ENCODE assay signal across 9 mouse cellular contexts in the genomic region with DNA sequence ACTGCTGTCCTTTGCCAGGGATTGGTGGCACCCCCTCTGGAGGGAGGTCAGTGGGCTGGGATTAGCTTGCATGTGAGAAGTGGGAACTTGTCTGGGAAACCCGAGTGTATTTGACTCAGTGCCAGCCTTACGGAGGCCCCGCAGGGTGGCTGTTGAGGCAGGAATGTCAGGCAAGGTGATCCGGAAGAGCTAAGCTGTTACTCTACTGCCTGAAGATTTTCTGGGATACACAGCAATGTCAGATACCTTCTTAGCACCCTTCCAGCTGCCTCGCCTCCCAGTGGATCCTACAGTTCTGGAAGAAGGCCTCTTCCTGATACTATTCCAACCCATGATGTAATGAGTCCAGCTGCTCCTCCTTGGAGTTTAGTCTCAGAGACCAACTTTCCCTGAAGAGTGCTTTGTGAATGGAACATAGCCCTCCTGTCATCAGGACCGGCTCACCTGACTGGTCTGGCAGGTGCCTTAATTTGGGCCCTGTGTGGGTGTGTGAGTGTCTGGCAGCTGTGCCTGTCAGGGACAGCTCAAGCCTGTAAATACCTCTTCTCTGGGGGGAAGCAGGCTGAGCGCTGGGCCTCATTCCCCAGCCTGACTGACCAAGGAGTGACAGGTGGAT. TPM values are rescaled to one million over a fixed set of nuclear protein-coding genes. Genes with fewer than 3 reads are reported as not detected.
DNase-seq lines count a peak whose midpoint lies in the region; ATAC-seq and TF ChIP-seq lines count a peak whose summit lies in the region.
"Had no signal": no experiment of that assay in that cellular context is flagged by ENCODE, and none has a peak within 500 bp of the region (broad histone marks: within the 10 kb centered on the region; RNA-seq: fewer than 3 reads in every experiment).

No protein-coding gene starts in this region.

- no peak overlapping the region for H3K27ac ChIP-seq in kidney, adult 2 months (ENCODE audit: insufficient read depth, low read depth, low read length)
- H3K27ac ChIP-seq in kidney, embryonic 14.5 days (ENCODE audit: low read depth, low read length) = no peak overlapping the region
- no peak overlapping the region for H3K27ac ChIP-seq in embryonic facial prominence, embryonic 11.5 days (replicated peaks; ENCODE audit: low read depth, low read length)
- H3K27ac ChIP-seq in heart, embryonic 16.5 days (ENCODE audit: low read length) = peak overlapping the region; percentile 17; the same call in 1 of the 2 replicates
- no peak overlapping the region for H3K27ac ChIP-seq in forebrain, embryonic 16.5 days (ENCODE audit: low read length)

- peak; percentile 17 for DNase-seq in kidney, adult 2 months
- DNase-seq in embryonic facial prominence, embryonic 11.5 days (ENCODE audit: low spot score) = no peak
- peak; percentile 29 to 46 for DNase-seq in lung, postnatal 4 days
- no peak for DNase-seq in testis, postnatal 10 days (ENCODE audit: low spot score)
- DNase-seq in layer of hippocampus, postnatal 14 days (ENCODE audit: low spot score in 2 of 2) = no peak

- H3K9me3 ChIP-seq in kidney, embryonic 14.5 days (ENCODE audit: control insufficient read depth, low read length) = no peaks in the 10 kb centered on the region
- H3K9me3 ChIP-seq in embryonic facial prominence, embryonic 11.5 days (replicated peaks; ENCODE audit: control insufficient read depth, low read length) = no peaks in the 10 kb centered on the region
- H3K9me3 ChIP-seq in heart, embryonic 16.5 days (replicated peaks; ENCODE audit: control insufficient read depth, low read length) = no peaks in the 10 kb centered on the region
- H3K9me3 ChIP-seq in forebrain, embryonic 16.5 days (ENCODE audit: control insufficient read depth, low read length) = no peaks in the 10 kb centered on the region

- no peak overlapping the region for H3K4me2 ChIP-seq in kidney, embryonic 14.5 days (replicated peaks; ENCODE audit: low read depth, low read length)
- no peak overlapping the region for H3K4me2 ChIP-seq in embryonic facial prominence, embryonic 11.5 days (ENCODE audit: low read depth, low read length)
- no peak overlapping the region for H3K4me2 ChIP-seq in heart, embryonic 16.5 days (ENCODE audit: low read depth, low read length)
- no peak overlapping the region for H3K4me2 ChIP-seq in forebrain, embryonic 16.5 days (ENCODE audit: low read length)
- H3K4me2 ChIP-seq: midbrain, embryonic 11.5 days had no signal

- peaks cover 26% of the 10 kb centered on the region for H3K4me1 ChIP-seq in kidney, adult 2 months (ENCODE audit: control insufficient read depth, insufficient read depth, low read length)
- H3K4me1 ChIP-seq in kidney, embryonic 14.5 days (ENCODE audit: control insufficient read depth, insufficient read depth, low read length) = 0 out of 2 replicates have a peak, but pooled peaks cover 3% of the 10 kb centered on the region
- H3K4me1 ChIP-seq in embryonic facial prominence, embryonic 11.5 days (ENCODE audit: control insufficient read depth, insufficient read depth, low read length) = no peaks in the 10 kb centered on the region; the same call in 1 of the 2 replicates
- H3K4me1 ChIP-seq in heart, embryonic 16.5 days (ENCODE audit: control insufficient read depth, insufficient read depth, low read length) = peaks cover 27% of the 10 kb centered on the region
- peaks cover 14% of the 10 kb centered on the region for H3K4me1 ChIP-seq in forebrain, embryonic 16.5 days (replicated peaks; ENCODE audit: control insufficient read depth, insufficient read depth, low read length)

- 52% methylated on average over 7 of the region's 7 CpGs for WGBS in kidney, adult 2 months
- 70% methylated on average over 7 of the region's 7 CpGs for WGBS in kidney, embryonic 14.5 days
- 77% methylated on average over 7 of the region's 7 CpGs for WGBS in embryonic facial prominence, embryonic 11.5 days
- WGBS in heart, embryonic 16.5 days = 42% methylated on average over 7 of the region's 7 CpGs
- WGBS in forebrain, embryonic 16.5 days = 66% methylated on average over 7 of the region's 7 CpGs

- no peak for TF ChIP-seq CTCF in kidney, adult 2 months (conservative IDR thresholded peaks at IDR 0.05; ENCODE audit: insufficient read depth, insufficient read length, low read depth, low read length)

- no peak for TF ChIP-seq POLR2A in kidney, adult 2 months (IDR thresholded peaks at IDR 0.05; ENCODE audit: low read depth, low read length)

- ATAC-seq in kidney, embryonic 14.5 days (ENCODE audit: low FRiP score, low TSS enrichment) = no peak
- 0 out of 2 replicates have a peak, but pooled peaks have one; percentile 37 for ATAC-seq in embryonic facial prominence, embryonic 11.5 days (replicated peaks; ENCODE audit: insufficient number of reproducible peaks, low FRiP score, low TSS enrichment, low read depth)
- ATAC-seq in heart, embryonic 16.5 days (replicated peaks; ENCODE audit: extremely low read depth, insufficient read depth, low FRiP score) = 0 out of 2 replicates have a peak, but pooled peaks have one; percentile 8
- ATAC-seq in forebrain, embryonic 16.5 days = no peak

- H3K9ac ChIP-seq in kidney, embryonic 14.5 days (ENCODE audit: low read depth, low read length) = no peak overlapping the region
- no peak overlapping the region for H3K9ac ChIP-seq in embryonic facial prominence, embryonic 11.5 days (replicated peaks; ENCODE audit: low read length)
- H3K9ac ChIP-seq in heart, embryonic 16.5 days (ENCODE audit: low read length) = no peak overlapping the region
- no peak overlapping the region for H3K9ac ChIP-seq in forebrain, embryonic 16.5 days (replicated peaks; ENCODE audit: low read depth, low read length)

- no peaks in the 10 kb centered on the region for H3K36me3 ChIP-seq in kidney, adult 2 months (ENCODE audit: control insufficient read depth, insufficient read depth, low read length)
- H3K36me3 ChIP-seq in kidney, embryonic 14.5 days (ENCODE audit: control insufficient read depth, insufficient read depth, low read length) = no peaks in the 10 kb centered on the region
- H3K36me3 ChIP-seq in embryonic facial prominence, embryonic 11.5 days (replicated peaks; ENCODE audit: control insufficient read depth, insufficient read depth, low read depth, low read length) = no peaks in the 10 kb centered on the region
- H3K36me3 ChIP-seq in heart, embryonic 16.5 days (ENCODE audit: control insufficient read depth, insufficient read depth) = no peaks in the 10 kb centered on the region
- no peaks in the 10 kb centered on the region for H3K36me3 ChIP-seq in forebrain, embryonic 16.5 days (ENCODE audit: control insufficient read depth, insufficient read depth)

- no peaks in the 10 kb centered on the region for H3K27me3 ChIP-seq in kidney, adult 2 months (replicated peaks; ENCODE audit: control insufficient read depth, insufficient read depth, low read length)
- H3K27me3 ChIP-seq in kidney, embryonic 14.5 days (ENCODE audit: control insufficient read depth, insufficient read depth, low read length) = no peaks in the 10 kb centered on the region
- no peaks in the 10 kb centered on the region for H3K27me3 ChIP-seq in embryonic facial prominence, embryonic 11.5 days (ENCODE audit: control insufficient read depth, insufficient read depth, low read length)
- H3K27me3 ChIP-seq in heart, embryonic 16.5 days (ENCODE audit: control insufficient read depth, insufficient read depth, low read length) = no peaks in the 10 kb centered on the region
- H3K27me3 ChIP-seq in forebrain, embryonic 16.5 days (replicated peaks; ENCODE audit: control insufficient read depth, insufficient read depth, low read length) = no peaks in the 10 kb centered on the region

- H3K4me3 ChIP-seq in kidney, adult 2 months (ENCODE audit: insufficient read depth, low read depth, low read length) = no peak overlapping the region
- H3K4me3 ChIP-seq in kidney, embryonic 14.5 days (ENCODE audit: low read length) = no peak overlapping the region
- no peak overlapping the region for H3K4me3 ChIP-seq in embryonic facial prominence, embryonic 11.5 days (ENCODE audit: low read depth, low read length)
- H3K4me3 ChIP-seq in heart, embryonic 16.5 days (ENCODE audit: low read length) = no peak overlapping the region
- H3K4me3 ChIP-seq in forebrain, embryonic 16.5 days (replicated peaks; ENCODE audit: low read length) = no peak overlapping the region

RNA-seq across cellular contexts. Expression of a gene that starts 56.6 kb away (rescaled TPM):
- polyA plus RNA-seq in kidney, adult 2 months (2012; rRNA removed) = 28.4 and 28.7 TPM in 2 replicates
- polyA plus RNA-seq in kidney, embryonic 14.5 days (2014; fragmentation: Nextera tagmentation; extraction: Ambion mirVana) = 9.2 and 10.0 TPM in 2 replicates
- polyA plus RNA-seq in embryonic facial prominence, embryonic 11.5 days (2014; fragmentation: Nextera tagmentation; extraction: Ambion mirVana) = 10.3 and 11.2 TPM in 2 replicates
- polyA plus RNA-seq in heart, embryonic 16.5 days (2015; fragmentation: Nextera tagmentation; extraction: Ambion mirVana) = 9.8 and 10.6 TPM in 2 replicates
- 14.8 and 17.6 TPM in 2 replicates for polyA plus RNA-seq in forebrain, embryonic 16.5 days (2015; fragmentation: Nextera tagmentation; extraction: Ambion mirVana)
- 10 to 100 TPM; 75.0 to 83.2 TPM for total RNA-seq in layer of hippocampus, postnatal 14 days (2021)

Comparison
In these comparisons a context has a peak if more than half of its experiments do, and no peak if none do; other contexts are left out.
1. DNase-seq: peak in kidney, adult 2 months (single experiment) and lung, postnatal 4 days (2 of 2); none in embryonic facial prominence, embryonic 11.5 days (single experiment), testis, postnatal 10 days (single experiment) and layer of hippocampus, postnatal 14 days (0 of 2).
2. ATAC-seq: peak in embryonic facial prominence, embryonic 11.5 days (single experiment) and heart, embryonic 16.5 days (single experiment); none in kidney, embryonic 14.5 days (single experiment) and forebrain, embryonic 16.5 days (single experiment).